Mouse (Mus musculus): ENCODE results near the gene Adra2b. TPM values are rescaled to one million over a fixed set of nuclear protein-coding genes. Genes with fewer than 3 reads are reported as not detected.

Gene Adra2b
- total RNA-seq (2023) = not detected

GRCm38 (mm10) chr2:127362459-127363281, at the start of gene Adra2b:
Gene Adra2b (plus strand): TSS chr2:127363208.

GRCm38 (mm10) chr2:127335767-127336496, 27.1 kb upstream of the Adra2b start, which contains the start of gene Dusp2:
Gene Dusp2 (plus strand): TSS chr2:127336159.

GRCm38 (mm10) chr2:127338416-127338815, 24.6 kb upstream of the Adra2b start, which contains the start of gene Astl:
Gene Astl (plus strand): TSS chr2:127338639.

Other genes with a start within 250 kb of the Adra2b start
- gene Ncaph, start 229.3 kb upstream of the Adra2b start, total RNA-seq (2023) = 1 to 10 TPM; 7.0 to 8.8 TPM
- gene Itpripl1, start 219.8 kb upstream of the Adra2b start, total RNA-seq (2023) = 10 to 100 TPM; 17.2 to 18.1 TPM
- gene 1810024B03Rik, start 154.9 kb upstream of the Adra2b start, total RNA-seq (2023) = 1 to 10 TPM; 2.6 to 5.0 TPM
- gene Snrnp200, start 154.8 kb upstream of the Adra2b start, total RNA-seq (2023) = 100 to 1,000 TPM; 169 to 187 TPM
- 10 to 100 TPM; 35.7 to 38.7 TPM for gene Ciao1, start 115.4 kb upstream of the Adra2b start, total RNA-seq (2023)
- 10 to 100 TPM; 47.7 to 52.5 TPM for gene Tmem127, start 115.3 kb upstream of the Adra2b start, total RNA-seq (2023)
- gene Stard7, start 93.0 kb upstream of the Adra2b start, total RNA-seq (2023) = 100 to 1,000 TPM in 1 of 2 experiments, 10 to 100 TPM in 1; 99.1 to 102 TPM
- gene Dusp2, start 27.0 kb upstream of the Adra2b start, total RNA-seq (2023) = 100 to 1,000 TPM; 749 to 751 TPM
- under 1 TPM; 0.38 to 0.83 TPM for gene Astl, start 24.6 kb upstream of the Adra2b start, total RNA-seq (2023)
- gene Gpat2, start 62.0 kb downstream of the Adra2b start, total RNA-seq (2023) = 1 to 10 TPM in 1 of 2 experiments, not detected in 1; 1.1 TPM
- gene Fahd2a, start 81.4 kb downstream of the Adra2b start, total RNA-seq (2023) = 10 to 100 TPM in 1 of 2 experiments, 1 to 10 TPM in 1; 8.3 to 20.3 TPM
- not detected for gene Kcnip3, start 158.9 kb downstream of the Adra2b start, total RNA-seq (2023)
- gene Prom2, start 178.3 kb downstream of the Adra2b start, total RNA-seq (2023) = not detected
- 1 to 10 TPM; 6.6 to 7.4 TPM for gene Zfp661, start 223.9 kb downstream of the Adra2b start, total RNA-seq (2023)
- 10 to 100 TPM; 82.4 to 87.1 TPM for gene Mrps5, start 224.0 kb downstream of the Adra2b start, total RNA-seq (2023)

Data from B cell, adult 67 days (primary cell).